Mouse (Mus musculus) thymus, adult 2 months (tissue): ENCODE results near the gene Wdcp.

Source experiments
- CTCF ChIP-seq: fragments of 200-500 bp; IDR thresholded peaks from 2 replicates; pipeline ENCODE4 v1.5.1; 2012; ENCODE audit warnings: mild to moderate bottlenecking, control low read depth, low read length, moderate library complexity, borderline replicate concordance; ENCODE audit not compliant: control insufficient read depth, poor library complexity, insufficient read depth; ENCODE audit errors: extremely low read depth
- POLR2A ChIP-seq: fragments of 200-500 bp; IDR thresholded peaks from 2 replicates; pipeline ENCODE4 v1.6.1; 2012; ENCODE audit warnings: mild to moderate bottlenecking, low read length, control low read depth, moderate library complexity; ENCODE audit not compliant: control insufficient read depth, poor library complexity, insufficient read depth; ENCODE audit errors: extremely low read depth

GRCm38 (mm10) chr12:4856160-4856559, 13.1 kb downstream of the Wdcp start:
- TF ChIP-seq CTCF, result no peak
- TF ChIP-seq POLR2A, result no peak
